19 mouse cellular contexts compared by ENCODE assay signal in genomic region chr12:97397850-97398581, GRCm38 (mm10).
DNase-seq lines count a peak whose midpoint lies in the region; ATAC-seq and TF ChIP-seq lines count a peak whose summit lies in the region.
"Had no signal": no experiment of that assay in that cellular context is flagged by ENCODE, and none has a peak within 500 bp of the region (broad histone marks: within the 10 kb centered on the region; RNA-seq: fewer than 3 reads in every experiment).

No protein-coding gene starts in this region.

- no peaks in the 10 kb centered on the region for H3K4me1 ChIP-seq in kidney, postnatal 0 days (replicated peaks; ENCODE audit: insufficient read depth, low read length)
- no peaks in the 10 kb centered on the region for H3K4me1 ChIP-seq in lung, embryonic 15.5 days
- no peaks in the 10 kb centered on the region for H3K4me1 ChIP-seq in forebrain, postnatal 0 days (ENCODE audit: insufficient read depth)
- H3K4me1 ChIP-seq: embryonic facial prominence, embryonic 12.5 days; stomach, embryonic 15.5 days had no signal

- no peak overlapping the region for H3K4me2 ChIP-seq in kidney, postnatal 0 days (ENCODE audit: low read length)
- no peak overlapping the region for H3K4me2 ChIP-seq in lung, embryonic 15.5 days
- H3K4me2 ChIP-seq in forebrain, postnatal 0 days (ENCODE audit: low read depth): no peak overlapping the region
- H3K4me2 ChIP-seq: embryonic facial prominence, embryonic 12.5 days; midbrain, embryonic 11.5 days; stomach, embryonic 15.5 days had no signal

- H3K4me3 ChIP-seq in kidney, postnatal 0 days (replicated peaks; ENCODE audit: low read depth, low read length): no peak overlapping the region
- H3K4me3 ChIP-seq in lung, embryonic 15.5 days: no peak overlapping the region
- no peak overlapping the region for H3K4me3 ChIP-seq in forebrain, postnatal 0 days (ENCODE audit: low read depth, low read length)
- H3K4me3 ChIP-seq: embryonic facial prominence, embryonic 12.5 days; hindbrain, embryonic 10.5 days; layer of hippocampus, adult 2 months; stomach, embryonic 15.5 days had no signal

- no peaks in the 10 kb centered on the region for H3K27me3 ChIP-seq in kidney, postnatal 0 days (ENCODE audit: insufficient read depth, low read length)
- no peaks in the 10 kb centered on the region for H3K27me3 ChIP-seq in lung, embryonic 15.5 days
- H3K27me3 ChIP-seq in forebrain, postnatal 0 days (ENCODE audit: insufficient read depth, low read length): no peaks in the 10 kb centered on the region
- H3K27me3 ChIP-seq: embryonic facial prominence, embryonic 12.5 days; stomach, embryonic 15.5 days had no signal

- H3K9ac ChIP-seq in kidney, postnatal 0 days (ENCODE audit: low read depth, low read length): no peak overlapping the region
- H3K9ac ChIP-seq in lung, embryonic 15.5 days: no peak overlapping the region
- no peak overlapping the region for H3K9ac ChIP-seq in forebrain, postnatal 0 days
- H3K9ac ChIP-seq: embryonic facial prominence, embryonic 12.5 days; stomach, embryonic 15.5 days had no signal

- 43% methylated on average over 6 of the region's 7 CpGs for WGBS in kidney, postnatal 0 days
- 46% methylated on average over 5 of the region's 7 CpGs for WGBS in lung, embryonic 15.5 days
- WGBS in forebrain, postnatal 0 days: 63% methylated on average over 5 of the region's 7 CpGs

- TF ChIP-seq POLR2A in brain, embryonic 14.5 days (IDR thresholded peaks at IDR 0.05; ENCODE audit: borderline replicate concordance, extremely low read depth, insufficient read depth, insufficient read length, poor library complexity, severe bottlenecking): no peak

- DNase-seq in kidney, postnatal 0 days (ENCODE audit: low spot score): peak; percentile 8
- DNase-seq in kidney, postnatal 4 days: no peak
- DNase-seq in lung, postnatal 25 days (ENCODE audit: low spot score): no peak
- peak; percentile 86 for DNase-seq in brain, embryonic 14.5 days (ENCODE audit: low read depth)
- DNase-seq in forebrain, postnatal 0 days: peak; percentile 47
- DNase-seq: cerebellum, adult 9-11 months; kidney, postnatal 10 days; liver; thymus, adult 2 months had no signal

- no peak overlapping the region for H3K27ac ChIP-seq in kidney, postnatal 0 days
- no peak overlapping the region for H3K27ac ChIP-seq in lung, embryonic 15.5 days
- no peak overlapping the region for H3K27ac ChIP-seq in forebrain, postnatal 0 days (ENCODE audit: low read depth, low read length)
- H3K27ac ChIP-seq: embryonic facial prominence, embryonic 12.5 days; hindbrain, embryonic 10.5 days; hindbrain, postnatal 0 days; layer of hippocampus, adult 2 months; macrophage; stomach, embryonic 15.5 days had no signal

- no peaks in the 10 kb centered on the region for H3K9me3 ChIP-seq in kidney, postnatal 0 days (replicated peaks; ENCODE audit: low read length)
- no peaks in the 10 kb centered on the region for H3K9me3 ChIP-seq in lung, embryonic 15.5 days
- no peaks in the 10 kb centered on the region for H3K9me3 ChIP-seq in forebrain, postnatal 0 days (ENCODE audit: low read length)
- H3K9me3 ChIP-seq: embryonic facial prominence, embryonic 12.5 days; hindbrain, embryonic 10.5 days; stomach, embryonic 15.5 days had no signal

- ATAC-seq in kidney, postnatal 0 days (replicated peaks; ENCODE audit: low FRiP score, low read depth): no peak
- ATAC-seq in lung, embryonic 15.5 days (ENCODE audit: borderline replicate concordance, extremely low read depth, low FRiP score, low TSS enrichment): peak; percentile 70; the same call in 1 of the 2 replicates
- ATAC-seq in forebrain, postnatal 0 days: peak; percentile 80
- ATAC-seq in megakaryocyte progenitor cell, adult 5-6 weeks (replicated peaks; ENCODE audit: poor library complexity): no peak
- ATAC-seq: hindbrain, postnatal 0 days; intestine, postnatal 0 days had no signal

- TF ChIP-seq CTCF in kidney, postnatal 0 days (IDR thresholded peaks at IDR 0.05; ENCODE audit: low read depth): no peak
- no peak for TF ChIP-seq CTCF in brain, embryonic 14.5 days (IDR thresholded peaks at IDR 0.05; ENCODE audit: borderline replicate concordance, extremely low read depth, insufficient read depth, insufficient read length)
- TF ChIP-seq CTCF in forebrain, postnatal 0 days (IDR thresholded peaks at IDR 0.05; ENCODE audit: low read depth): no peak

- H3K36me3 ChIP-seq in kidney, postnatal 0 days (ENCODE audit: insufficient read depth, low read length): no peaks in the 10 kb centered on the region
- H3K36me3 ChIP-seq in lung, embryonic 15.5 days: no peaks in the 10 kb centered on the region
- no peaks in the 10 kb centered on the region for H3K36me3 ChIP-seq in forebrain, postnatal 0 days (ENCODE audit: insufficient read depth)
- H3K36me3 ChIP-seq: embryonic facial prominence, embryonic 12.5 days; hindbrain, embryonic 10.5 days; stomach, embryonic 15.5 days had no signal

Comparison
In these comparisons a context has a peak if more than half of its experiments do, and no peak if none do; other contexts are left out.
1. DNase-seq: peak in kidney, postnatal 0 days (single experiment), brain, embryonic 14.5 days (single experiment) and forebrain, postnatal 0 days (single experiment); none in kidney, postnatal 4 days (0 of 2) and lung, postnatal 25 days (single experiment).
2. ATAC-seq: peak in lung, embryonic 15.5 days (single experiment) and forebrain, postnatal 0 days (single experiment); none in kidney, postnatal 0 days (single experiment) and megakaryocyte progenitor cell, adult 5-6 weeks (single experiment).